Mouse (Mus musculus): ENCODE data around the gene Ticam1. TPM values are rescaled to one million over a fixed set of nuclear protein-coding genes. Genes with fewer than 3 reads are reported as not detected.

Gene Ticam1
- total RNA-seq, 2 experiments from 2014 or later: 2.7 to 3.4 TPM

- no peak for TF ChIP-seq CTCF (IDR thresholded peaks at IDR 0.05)
- DNase-seq: no peak
- peak overlapping the region; percentile 72 for H3K4me3 ChIP-seq
- H3K27ac ChIP-seq: peak overlapping the region; percentile 93
- intact Hi-C loops (cut with DNase I): no loop called here
Observed at GRCm38 (mm10) chr17:56288866-56289265, 12.3 kb upstream of the Ticam1 start.

GRCm38 (mm10) chr17:56287830-56288229, 11.2 kb upstream of the Ticam1 start:
- no peak for TF ChIP-seq CTCF (IDR thresholded peaks at IDR 0.05)
- H3K4me3 ChIP-seq: peak overlapping the region; percentile 19
- H3K27ac ChIP-seq: peak overlapping the region; percentile 93
- intact Hi-C loops (cut with DNase I): no loop called here
- DNase-seq: peak; percentile 52

DNA sequence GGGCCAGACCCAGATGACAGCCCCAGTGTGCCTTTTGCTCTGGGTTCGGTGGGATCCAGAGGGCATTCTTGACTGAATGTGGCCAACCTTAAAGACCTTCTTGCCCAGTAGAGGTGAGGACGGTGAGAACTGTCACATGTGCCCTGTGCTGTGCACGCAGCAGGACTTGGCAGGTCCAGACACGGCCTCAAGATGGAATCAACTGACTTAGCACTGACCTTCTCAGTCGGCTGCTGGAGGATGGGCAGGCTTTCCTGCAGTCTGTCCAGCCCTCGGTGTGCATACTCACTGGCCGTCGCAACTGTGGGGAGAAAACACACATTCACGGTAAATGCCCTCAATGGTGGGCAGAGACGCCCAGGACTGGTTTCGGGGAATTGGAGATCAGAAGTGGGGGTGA, 9.4 kb upstream of the Ticam1 start:
- intact Hi-C loops (cut with DNase I): no loop called here
- H3K27ac ChIP-seq: peak overlapping the region; percentile 69
- TF ChIP-seq CTCF (IDR thresholded peaks at IDR 0.05): no peak
- 0 out of 2 replicates have a peak overlapping the region, but pooled peaks have one; percentile 4 for H3K4me3 ChIP-seq
- DNase-seq: peak; percentile 64

- no peak for TF ChIP-seq CTCF (IDR thresholded peaks at IDR 0.05)
- intact Hi-C loops (cut with DNase I): no loop called here
- no peak for DNase-seq
- Histone ChIP-seq H3K4me3 (no peak overlapping the region), H3K27ac (peak overlapping the region; percentile 38)
Observed at GRCm38 (mm10) chr17:56283316-56283715, 6.7 kb upstream of the Ticam1 start.

DNA sequence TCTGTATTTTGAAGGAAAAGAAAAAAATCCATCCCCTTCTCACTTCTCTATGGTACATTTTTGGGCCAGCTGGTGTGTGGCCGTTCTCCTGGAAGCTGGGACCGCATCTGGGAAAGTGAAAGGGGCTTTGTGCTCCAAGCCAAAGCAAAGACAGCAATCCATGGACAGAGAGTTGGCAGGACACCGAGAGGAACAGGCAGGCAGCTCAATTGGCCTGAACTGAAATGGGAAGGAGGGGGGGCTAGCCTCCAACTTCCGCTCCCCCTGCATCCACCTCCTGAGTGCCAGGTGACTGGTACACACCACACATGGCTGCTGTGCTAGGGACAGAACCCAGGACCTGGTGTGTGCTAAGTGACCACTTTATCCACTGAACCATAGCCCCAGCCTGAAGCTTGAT, 6.2 kb upstream of the Ticam1 start:
- no peak for TF ChIP-seq CTCF (IDR thresholded peaks at IDR 0.05)
- Histone ChIP-seq H3K27ac (peak overlapping the region; percentile 38), H3K4me3 (no peak overlapping the region)
- no peak for DNase-seq
- intact Hi-C loops (cut with DNase I): no loop called here

- Histone ChIP-seq H3K4me3 (no peak overlapping the region), H3K27ac (no peak overlapping the region)
- TF ChIP-seq CTCF (IDR thresholded peaks at IDR 0.05): no peak
- intact Hi-C loops (cut with DNase I): no loop called here
- no peak for DNase-seq
Observed at GRCm38 (mm10) chr17:56281193-56281592, 4.6 kb upstream of the Ticam1 start.

GRCm38 (mm10) chr17:56279481-56280155, 3.0 kb upstream of the Ticam1 start:
- TF ChIP-seq CTCF (IDR thresholded peaks at IDR 0.05): no peak
- intact Hi-C loops (cut with DNase I): no loop called here
- no peak overlapping the region for H3K4me3 ChIP-seq
- DNase-seq: peak; percentile 82
- H3K27ac ChIP-seq: peak overlapping the region; percentile 95

GRCm38 (mm10) chr17:56278340-56278739, 1.8 kb upstream of the Ticam1 start:
- TF ChIP-seq CTCF (IDR thresholded peaks at IDR 0.05): no peak
- H3K27ac ChIP-seq: peak overlapping the region; percentile 95
- H3K4me3 ChIP-seq: no peak overlapping the region
- intact Hi-C loops (cut with DNase I): no loop called here
- DNase-seq: no peak

- TF ChIP-seq CTCF (IDR thresholded peaks at IDR 0.05): no peak
- Histone ChIP-seq H3K27ac (peak overlapping the region; percentile 95), H3K4me3 (peak overlapping the region; percentile 86)
- peak; percentile 26 for DNase-seq
- intact Hi-C loops (cut with DNase I): no loop called here
Observed at GRCm38 (mm10) chr17:56277567-56277893, 944 bp upstream of the Ticam1 start.

GRCm38 (mm10) chr17:56275842-56276480, 625 bp downstream of the Ticam1 start:
- intact Hi-C loops (cut with DNase I): no loop called here

DNA sequence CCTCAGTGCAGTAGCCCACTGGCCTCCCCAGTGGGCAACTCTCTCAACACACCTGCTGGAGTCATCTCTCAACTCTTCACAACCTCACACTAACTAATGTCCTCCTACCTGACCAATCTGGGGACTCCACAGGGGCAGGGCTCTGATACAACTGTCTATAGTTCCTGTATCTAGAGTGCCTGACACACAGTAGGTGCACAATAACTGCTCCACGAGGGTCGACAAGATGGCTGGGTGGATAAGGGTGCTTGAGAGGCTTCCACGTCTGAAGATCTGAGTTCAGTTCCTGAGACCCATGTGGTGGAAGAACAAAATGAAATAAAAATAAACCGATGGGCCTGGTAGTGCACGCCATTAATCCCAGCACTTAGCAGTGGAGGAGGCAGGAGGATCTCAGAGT, 2.6 kb downstream of the Ticam1 start:
- DNase-seq: no peak
- Histone ChIP-seq H3K27ac (peak overlapping the region; percentile 54), H3K4me3 (no peak overlapping the region)
- TF ChIP-seq CTCF (IDR thresholded peaks at IDR 0.05): no peak
- intact Hi-C loops (cut with DNase I): no loop called here

More at GRCm38 (mm10) chr17:56275842-56276480, 625 bp downstream of the Ticam1 start:
- Histone ChIP-seq H3K4me3 (peak overlapping the region; percentile 86), H3K27ac (peak overlapping the region; percentile 95)
- DNase-seq: peak; percentile 54
- no peak for TF ChIP-seq CTCF (IDR thresholded peaks at IDR 0.05)

- peak overlapping the region; percentile 49 for H3K27ac ChIP-seq
- DNase-seq: no peak
- TF ChIP-seq CTCF (IDR thresholded peaks at IDR 0.05): no peak
- intact Hi-C loops (cut with DNase I): no loop called here
- no peak overlapping the region for H3K4me3 ChIP-seq
Observed at GRCm38 (mm10) chr17:56273482-56273881, 3.1 kb downstream of the Ticam1 start.

DNA sequence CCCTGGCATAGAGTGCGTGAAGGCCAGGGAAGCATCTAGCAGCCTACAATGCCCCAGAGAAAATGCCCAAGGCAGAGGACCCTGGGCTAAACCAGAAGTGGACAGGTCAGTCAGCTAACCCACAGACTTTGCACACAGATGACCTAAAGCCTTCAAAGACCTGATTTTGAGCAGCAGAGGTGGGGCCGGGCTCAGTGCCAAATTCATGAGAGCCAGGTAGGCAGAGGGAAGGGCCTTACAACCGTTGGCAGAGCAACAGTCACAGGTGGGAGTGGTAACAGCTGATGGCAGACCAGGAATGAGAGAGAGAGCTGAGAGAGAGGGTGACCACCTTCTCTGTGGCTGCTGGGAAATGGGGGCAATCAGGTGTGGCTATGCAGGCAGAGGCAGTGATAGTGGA, 3.9 kb downstream of the Ticam1 start:
- no peak for TF ChIP-seq CTCF (IDR thresholded peaks at IDR 0.05)
- H3K27ac ChIP-seq: 0 out of 2 replicates have a peak overlapping the region, but pooled peaks have one; percentile 49
- no peak overlapping the region for H3K4me3 ChIP-seq
- intact Hi-C loops (cut with DNase I): no loop called here
- DNase-seq: no peak

All from gastrocnemius, adult 2 months (tissue).